Mouse (Mus musculus) telencephalon, adult 2 months (tissue): ENCODE results near the gene Zc3h18.

Experiments used
- DNase-seq: peaks from one replicate; pipeline ENCODE4 v3.0.0-alpha.2; 2011; ENCODE audit warnings: low read depth, low spot score

The Zc3h18 gene

DNA sequence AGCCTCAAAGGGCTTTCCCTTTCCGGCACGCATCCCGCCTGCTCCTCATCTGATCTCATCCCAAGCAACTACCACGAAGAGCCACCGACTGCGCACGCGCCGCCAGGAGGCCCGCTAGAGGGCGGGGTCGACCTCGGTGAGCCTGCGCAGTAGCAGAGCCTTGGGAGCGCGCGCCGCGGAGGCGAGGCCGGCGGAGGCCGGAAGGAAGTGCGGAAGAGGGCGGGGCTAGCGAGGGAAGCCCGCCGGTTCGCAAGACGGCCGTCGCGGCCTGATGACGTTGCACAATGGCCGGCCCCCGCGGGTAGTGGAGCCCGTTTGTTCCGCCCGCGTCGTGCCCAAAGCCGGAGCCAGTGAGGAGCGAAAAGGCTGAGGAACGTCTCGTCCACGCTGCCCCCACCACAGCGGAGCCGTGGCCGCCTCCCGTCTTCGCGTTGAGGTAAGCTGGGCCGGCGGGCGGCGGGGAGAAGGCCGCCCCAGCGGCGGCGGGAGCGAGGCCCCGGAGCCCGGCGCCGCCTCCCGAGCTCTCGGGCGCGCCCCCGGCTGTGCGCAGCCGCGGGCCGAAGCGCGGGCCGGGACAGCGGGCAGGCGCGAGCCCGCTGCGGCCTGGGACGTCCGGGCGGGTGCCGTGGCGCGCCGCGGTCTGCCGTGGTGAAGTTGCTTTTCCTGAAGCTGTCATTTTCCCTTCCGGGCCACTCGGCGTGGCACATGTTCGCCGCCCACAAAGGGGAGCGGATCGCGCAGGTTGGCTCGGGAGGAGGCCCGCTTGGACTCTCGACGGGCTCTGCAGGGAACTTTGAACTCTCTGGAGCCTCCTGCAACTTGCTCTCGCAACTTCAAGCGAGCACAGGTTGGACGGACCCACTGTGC lies at the start of gene Zc3h18:
Gene Zc3h18, plus strand, starts transcription at position 245 of the 867 bp plus-strand sequence.
- DNase-seq: peak; percentile 97

DNA sequence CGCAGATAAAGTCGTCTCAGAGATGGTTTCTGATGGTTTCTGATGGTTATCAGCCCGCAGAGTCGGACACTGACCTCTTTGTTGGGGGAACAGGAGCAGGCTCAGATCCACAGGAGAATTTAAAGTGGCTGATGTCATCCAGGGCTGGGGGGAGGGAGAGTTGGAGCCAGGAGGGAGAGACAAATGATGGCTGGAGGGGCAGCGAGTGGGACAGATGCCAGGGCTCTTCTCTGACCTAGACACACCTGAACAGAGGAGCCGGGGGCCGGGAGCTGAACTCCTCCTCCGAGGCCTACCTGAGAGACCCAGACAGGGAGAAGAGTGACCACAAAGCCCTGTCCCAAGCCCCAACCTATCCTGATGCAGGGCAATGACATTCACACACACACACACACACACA lies 47.3 kb upstream of the Zc3h18 start:
- no peak for DNase-seq

DNA sequence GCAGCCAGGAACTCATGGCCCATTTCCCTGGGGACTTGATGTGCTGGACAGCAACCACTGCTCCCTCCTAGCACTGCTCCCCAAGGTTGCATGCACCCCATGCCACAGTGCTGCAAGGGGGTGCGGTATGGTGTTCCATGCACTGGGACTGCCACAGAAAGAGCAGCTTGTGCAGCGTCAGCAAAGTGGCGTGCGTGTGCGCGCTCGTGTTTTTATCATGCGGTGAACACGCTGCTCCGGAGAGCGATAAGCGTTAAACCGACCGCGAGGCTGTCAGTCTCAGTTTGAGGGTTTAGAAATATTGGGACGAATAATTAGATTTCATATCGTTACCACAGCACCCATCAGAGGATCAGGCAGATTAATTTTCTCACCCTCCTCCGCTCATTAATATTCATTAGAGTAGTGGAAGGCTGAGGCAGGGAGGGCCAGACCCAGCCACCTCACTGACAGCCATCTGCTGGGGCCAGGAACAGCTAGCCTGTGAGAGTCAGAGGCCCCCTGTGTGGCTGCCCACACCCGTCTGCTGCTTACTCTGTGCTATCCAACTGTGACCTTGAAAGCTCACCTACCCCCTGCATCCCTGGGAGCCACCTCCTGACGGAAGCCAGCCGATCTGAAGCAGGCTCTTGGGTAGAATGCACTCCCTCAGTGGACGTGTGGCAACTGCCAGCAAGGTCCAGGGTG lies 46.7 kb upstream of the Zc3h18 start:
- no peak for DNase-seq

GRCm38 (mm10) chr8:122330446-122331133 lies 45.8 kb upstream of the Zc3h18 start:
- DNase-seq: no peak

GRCm38 (mm10) chr8:122331134-122331523 lies 45.3 kb upstream of the Zc3h18 start:
- DNase-seq: no peak

GRCm38 (mm10) chr8:122332753-122333506 lies 43.5 kb upstream of the Zc3h18 start:
- no peak for DNase-seq

- DNase-seq: no peak
These were observed 42.9 kb upstream of the Zc3h18 start for GRCm38 (mm10) chr8:122333531-122333930.

DNA sequence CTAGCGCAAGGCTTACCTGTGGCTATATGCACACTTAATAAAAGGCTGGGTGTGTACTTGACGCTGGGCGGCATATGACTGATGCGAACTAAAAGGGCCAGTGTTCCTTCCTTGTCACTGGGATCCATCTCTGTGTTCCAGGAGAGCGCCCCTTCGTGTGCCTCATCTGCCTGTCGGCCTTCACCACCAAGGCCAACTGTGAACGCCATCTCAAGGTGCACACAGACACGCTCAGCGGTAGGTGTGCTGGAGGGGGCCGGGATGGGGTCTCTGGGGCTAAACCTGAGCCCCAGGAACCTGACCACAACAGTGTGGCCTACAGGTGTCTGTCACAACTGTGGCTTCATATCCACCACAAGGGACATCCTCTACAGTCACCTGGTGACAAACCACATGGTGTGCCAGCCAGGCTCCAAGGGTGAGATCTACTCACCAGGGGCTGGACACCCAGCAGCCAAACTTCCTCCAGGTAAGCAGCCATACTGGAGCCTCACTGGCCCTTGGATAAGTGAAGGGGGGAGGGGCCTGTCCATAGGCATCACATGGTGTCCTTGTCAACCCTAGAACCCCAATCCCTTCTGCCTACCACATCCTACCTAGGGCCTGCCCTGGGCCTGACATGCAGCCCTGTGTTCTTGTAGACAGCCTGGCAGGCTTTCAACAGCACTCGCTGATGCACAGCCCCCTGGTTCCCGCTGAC lies 41.5 kb upstream of the Zc3h18 start:
- no peak for DNase-seq

GRCm38 (mm10) chr8:122335638-122336250 lies 40.7 kb upstream of the Zc3h18 start:
- no peak for DNase-seq

- no peak for DNase-seq
These were observed 40.0 kb upstream of the Zc3h18 start for GRCm38 (mm10) chr8:122336251-122336910.

GRCm38 (mm10) chr8:122338852-122339251 lies 37.6 kb upstream of the Zc3h18 start:
- no peak for DNase-seq

- no peak for DNase-seq
These were observed 35.6 kb upstream of the Zc3h18 start for GRCm38 (mm10) chr8:122340761-122341160.

GRCm38 (mm10) chr8:122341790-122342189 lies 34.6 kb upstream of the Zc3h18 start:
- no peak for DNase-seq

GRCm38 (mm10) chr8:122342362-122342761 lies 34.0 kb upstream of the Zc3h18 start:
- no peak for DNase-seq

DNA sequence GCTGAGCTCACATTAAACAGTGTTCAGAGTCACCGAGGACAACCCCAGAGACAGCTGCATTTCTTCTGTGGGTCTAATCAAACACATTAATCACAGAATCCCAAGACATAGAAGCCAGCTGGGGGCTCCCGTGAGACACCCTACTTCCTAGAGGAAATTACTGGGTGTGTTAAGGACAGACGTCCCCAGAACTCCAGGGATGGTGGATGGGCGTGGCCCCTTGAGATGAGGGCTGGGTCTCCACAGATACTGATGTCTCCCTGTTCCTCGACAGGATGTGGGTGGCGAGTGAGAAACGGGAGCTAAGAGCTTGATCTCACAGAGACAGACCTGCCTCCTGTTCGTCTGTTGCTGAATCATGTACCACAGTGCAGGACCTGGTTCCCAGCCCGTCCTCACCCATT lies 33.6 kb upstream of the Zc3h18 start:
- no peak for DNase-seq

GRCm38 (mm10) chr8:122343341-122343740 lies 33.1 kb upstream of the Zc3h18 start:
- DNase-seq: no peak

- no peak for DNase-seq
These were observed 32.7 kb upstream of the Zc3h18 start for GRCm38 (mm10) chr8:122343758-122344157.

DNA sequence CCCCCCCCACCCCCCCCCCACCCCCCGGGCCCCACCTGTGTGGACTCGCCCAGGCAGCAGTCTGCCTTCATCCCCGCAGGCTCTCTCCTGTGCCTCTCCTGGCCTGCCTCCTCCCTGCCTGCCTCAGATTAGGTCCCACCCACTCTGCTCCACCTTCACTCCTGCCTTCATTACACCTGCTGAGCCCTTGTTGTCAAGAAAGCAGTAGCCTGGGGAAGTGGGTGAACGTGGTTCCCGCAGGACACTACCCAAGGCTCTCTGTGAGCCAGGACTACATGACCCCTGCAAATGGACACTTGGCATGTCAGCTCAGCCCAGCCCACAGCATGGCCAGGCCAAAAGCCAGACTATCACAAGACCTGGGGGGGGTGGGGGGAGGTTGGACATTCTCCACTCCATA lies 32.2 kb upstream of the Zc3h18 start:
- no peak for DNase-seq

DNA sequence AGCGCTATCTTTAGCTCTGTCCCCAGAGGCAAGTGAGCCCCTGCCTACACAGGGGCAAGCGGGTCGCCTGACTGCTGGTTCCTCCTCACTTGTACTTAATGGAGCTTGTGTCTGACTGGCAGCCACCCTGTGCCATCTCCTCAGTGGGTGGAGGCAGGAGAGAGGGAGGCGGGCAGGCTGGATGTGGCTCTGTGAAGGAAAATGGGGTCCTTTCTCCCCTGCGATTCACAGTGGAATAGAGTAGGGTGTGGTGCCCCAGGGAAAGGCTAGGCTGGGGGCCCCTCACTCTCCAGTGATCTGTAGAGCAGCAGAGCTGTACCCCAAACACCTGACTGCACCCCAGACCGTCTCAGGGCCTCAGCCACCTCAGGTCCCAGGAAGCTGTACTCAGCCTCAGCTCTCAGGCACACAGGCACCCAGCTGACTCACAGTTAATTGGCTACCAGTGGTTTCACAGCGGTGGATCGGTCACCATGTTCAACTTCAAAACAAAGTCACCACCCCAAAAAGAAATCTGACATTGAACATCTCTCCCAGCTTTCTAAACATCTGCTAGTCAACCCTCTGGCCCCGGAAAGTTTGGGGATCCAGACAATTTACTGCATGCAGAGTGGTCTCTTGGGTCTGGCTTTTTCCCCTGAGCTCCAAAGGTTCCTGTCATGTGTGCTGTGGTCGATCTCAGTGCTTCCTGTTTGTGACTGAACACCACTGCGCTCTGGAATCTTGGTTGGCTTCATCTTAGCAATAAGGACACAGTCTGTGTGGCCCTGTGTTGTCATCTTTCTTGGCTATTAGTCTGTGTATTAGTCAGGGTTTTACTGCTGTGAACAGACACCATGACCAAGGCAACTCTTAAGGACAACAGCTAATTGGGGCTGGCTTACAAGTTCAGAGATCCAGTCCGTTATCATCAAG lies 31.0 kb upstream of the Zc3h18 start:
- no peak for DNase-seq
